Mouse (Mus musculus) limb, embryonic 14.5 days (tissue): ENCODE results near the gene Hnrnpk. TPM values are rescaled to one million over a fixed set of nuclear protein-coding genes. Genes with fewer than 3 reads are reported as not detected.

Experiments
- ATAC-seq: fragments of 200-750 bp; cut with Nextera tagmentation; 2 replicates; pipeline ENCODE4 v1.8.0; 2017; ENCODE audit warnings: low read depth, moderate number of reproducible peaks, moderate TSS enrichment; ENCODE audit not compliant: low FRiP score
- DNase-seq: peaks from one replicate; pipeline ENCODE4 v3.0.0-alpha.2; 2015; ENCODE audit warnings: low spot score
- H3K27ac ChIP-seq: fragments of 300-500 bp; sonication (generic); replicated peaks from 2 replicates; pipeline ENCODE4 v1.5.1; 2014; ENCODE audit warnings: low read depth, mild to moderate bottlenecking, low read length, moderate library complexity, mixed read lengths
- H3K27me3 ChIP-seq: fragments of 300-500 bp; sonication (generic); 2 replicates; pipeline ENCODE4 v1.6.1; 2014; ENCODE audit warnings: low read length, mixed read lengths; ENCODE audit not compliant: control insufficient read depth, insufficient read depth
- H3K36me3 ChIP-seq: fragments of 300-500 bp; sonication (generic); 2 replicates; pipeline ENCODE4 v1.6.1; 2014; ENCODE audit warnings: mild to moderate bottlenecking, low read length, moderate library complexity, mixed read lengths; ENCODE audit not compliant: control insufficient read depth, insufficient read depth
- H3K4me1 ChIP-seq: fragments of 300-500 bp; sonication (generic); 2 replicates; pipeline ENCODE4 v1.6.1; 2014; ENCODE audit warnings: antibody characterized with exemption, low read length, mixed read lengths; ENCODE audit not compliant: control insufficient read depth, insufficient read depth
- H3K4me2 ChIP-seq: fragments of 300-500 bp; sonication (generic); replicated peaks from 2 replicates; pipeline ENCODE4 v1.6.1; 2014; ENCODE audit warnings: low read depth, mild to moderate bottlenecking, low read length, moderate library complexity; ENCODE audit not compliant: severe bottlenecking
- H3K4me3 ChIP-seq: fragments of 300-500 bp; sonication (generic); replicated peaks from 2 replicates; pipeline ENCODE4 v1.5.1; 2014; ENCODE audit warnings: low read length
- H3K9ac ChIP-seq: fragments of 300-500 bp; sonication (generic); 2 replicates; pipeline ENCODE4 v1.6.1; 2014; ENCODE audit warnings: mild to moderate bottlenecking, low read depth, low read length, moderate library complexity; ENCODE audit not compliant: severe bottlenecking
- H3K9me3 ChIP-seq: fragments of 300-500 bp; sonication (generic); 2 replicates; pipeline ENCODE4 v1.6.1; 2016; ENCODE audit warnings: low read length; ENCODE audit not compliant: control insufficient read depth
- POLR2A ChIP-seq: fragments of 200-500 bp; IDR thresholded peaks from 2 replicates; pipeline ENCODE4 v1.8.0; 2012; ENCODE audit warnings: inconsistent platforms, mild to moderate bottlenecking, moderate library complexity, borderline replicate concordance; ENCODE audit not compliant: insufficient read depth, insufficient read length; ENCODE audit errors: extremely low read depth
- WGBS: fragments of 180-500 bp; shearing (Covaris S2); extraction: QIAGEN DNeasy Blood & Tissue Kit; methylation state at CpG from one replicate; pipeline ENCODE4 v1.1.7; 2014; 5-methylcytosine and 5-hydroxymethylcytosine counted together
- polyA plus RNA-seq, 2 experiments: library from polyadenylated mRNA; depleted of rRNA in 1 of 2; stranded (reverse) in 1 of 2; unstranded in 1 of 2; fragments of >200 nt; fragmentation: Nextera tagmentation in 1 of 2; extraction: Ambion mirVana in 1 of 2; gene quantifications; 2 replicates each; pipeline versions ENCODE4 v1.2.1 to v1.2.3; 2012 to 2014

Gene Hnrnpk
- polyA plus RNA-seq, 2 experiments = 883 to 1,312 TPM

DNA sequence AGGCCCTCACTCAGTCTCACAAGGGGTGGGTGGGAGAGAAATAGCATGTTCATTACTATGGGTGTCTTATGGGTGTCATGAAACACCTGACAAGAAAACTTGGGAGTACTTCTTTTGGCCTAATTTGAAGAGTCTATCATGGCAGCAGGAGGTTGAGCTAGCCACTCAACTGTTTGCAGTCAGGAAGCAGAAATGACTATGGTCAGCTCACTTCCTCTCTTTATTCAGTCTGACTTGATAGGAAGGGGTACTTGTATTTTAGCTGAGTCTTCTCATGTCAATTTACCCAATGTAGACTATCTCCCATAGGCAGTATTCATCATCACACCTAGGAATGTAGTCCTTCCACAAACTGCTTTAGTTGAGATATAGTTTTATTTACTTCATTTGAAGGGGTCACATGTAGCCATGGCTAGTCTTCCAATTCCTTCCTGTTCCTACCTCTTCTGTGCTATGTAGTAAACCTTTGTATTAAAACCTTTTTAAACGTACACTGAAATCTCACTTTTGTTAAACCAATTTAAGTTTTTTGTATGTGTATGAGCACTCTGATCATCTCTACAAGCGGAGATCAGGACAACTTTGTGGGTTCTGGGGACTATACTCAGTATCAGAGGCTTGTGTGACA is 13.7 kb downstream of the Hnrnpk start:
- H3K9ac ChIP-seq = no peak overlapping the region
- H3K27me3 ChIP-seq = no peaks in the 10 kb centered on the region
- TF ChIP-seq POLR2A = no peak
- no peak overlapping the region for H3K4me3 ChIP-seq
- H3K4me1 ChIP-seq = no peaks in the 10 kb centered on the region
- no peaks in the 10 kb centered on the region for H3K9me3 ChIP-seq
- peaks cover 42% of the 10 kb centered on the region for H3K36me3 ChIP-seq
- no peak overlapping the region for H3K27ac ChIP-seq
- ATAC-seq (no peak), DNase-seq (no peak)
- no peak overlapping the region for H3K4me2 ChIP-seq
- WGBS = 82% methylated on average over 2 of the region's 2 CpGs

DNA sequence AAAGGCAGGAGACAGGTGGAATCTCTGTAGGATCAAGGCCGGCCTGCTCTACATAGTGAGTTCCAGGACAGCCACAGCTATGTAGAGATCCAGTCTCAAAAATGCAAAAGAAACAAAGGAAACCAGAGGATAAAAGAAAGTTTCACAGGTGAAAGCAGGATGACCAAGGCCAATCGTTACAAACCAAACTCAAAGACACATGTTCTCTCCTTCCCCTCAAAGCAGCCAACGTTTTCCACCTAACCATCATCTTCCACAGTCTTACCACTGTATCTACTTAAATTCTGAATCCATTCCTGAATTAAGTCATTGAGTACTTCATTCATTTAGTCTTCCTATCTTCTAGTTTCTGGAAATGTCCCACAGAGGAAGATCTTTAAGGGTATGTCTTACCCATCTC is 14.8 kb downstream of the Hnrnpk start:
- Histone ChIP-seq H3K4me2 (no peak overlapping the region), H3K9me3 (no peaks in the 10 kb centered on the region), H3K36me3 (peaks cover 32% of the 10 kb centered on the region), H3K4me3 (no peak overlapping the region), H3K27ac (no peak overlapping the region), H3K4me1 (peaks cover 5% of the 10 kb centered on the region), H3K27me3 (no peaks in the 10 kb centered on the region), H3K9ac (no peak overlapping the region)
- no peak for ATAC-seq
- DNase-seq = no peak
- TF ChIP-seq POLR2A = no peak
- WGBS = 51% methylated on average over 3 of the region's 3 CpGs

DNA sequence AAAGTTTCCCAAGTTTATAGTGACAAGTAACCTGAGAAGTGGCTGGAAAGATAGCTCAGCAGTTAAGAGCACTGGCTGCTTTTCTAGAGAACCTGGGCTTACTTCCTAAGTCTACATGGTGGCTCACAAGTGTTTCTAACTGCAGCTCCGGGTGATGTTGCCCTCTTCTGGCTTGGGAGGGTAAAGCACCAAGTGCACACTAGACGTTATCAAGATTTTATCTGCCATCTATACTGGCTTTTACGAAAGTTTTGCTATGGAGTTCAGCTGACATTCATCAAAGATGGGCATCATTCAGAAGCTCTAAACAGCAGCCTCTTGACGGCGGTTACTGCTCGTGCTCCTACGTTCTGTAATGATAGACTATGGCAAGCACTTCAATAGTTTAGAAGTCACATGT is 15.2 kb downstream of the Hnrnpk start:
- peak; percentile 79 for DNase-seq
- peaks cover 29% of the 10 kb centered on the region for H3K36me3 ChIP-seq
- H3K4me3 ChIP-seq = no peak overlapping the region
- H3K4me1 ChIP-seq = peaks cover 5% of the 10 kb centered on the region
- TF ChIP-seq POLR2A = no peak
- H3K4me2 ChIP-seq = no peak overlapping the region
- no peak overlapping the region for H3K27ac ChIP-seq
- ATAC-seq = peak; percentile 60; the same call in 1 of the 2 replicates
- H3K27me3 ChIP-seq = no peaks in the 10 kb centered on the region
- 14% methylated on average over 7 of the region's 7 CpGs for WGBS
- no peaks in the 10 kb centered on the region for H3K9me3 ChIP-seq
- no peak overlapping the region for H3K9ac ChIP-seq

DNA sequence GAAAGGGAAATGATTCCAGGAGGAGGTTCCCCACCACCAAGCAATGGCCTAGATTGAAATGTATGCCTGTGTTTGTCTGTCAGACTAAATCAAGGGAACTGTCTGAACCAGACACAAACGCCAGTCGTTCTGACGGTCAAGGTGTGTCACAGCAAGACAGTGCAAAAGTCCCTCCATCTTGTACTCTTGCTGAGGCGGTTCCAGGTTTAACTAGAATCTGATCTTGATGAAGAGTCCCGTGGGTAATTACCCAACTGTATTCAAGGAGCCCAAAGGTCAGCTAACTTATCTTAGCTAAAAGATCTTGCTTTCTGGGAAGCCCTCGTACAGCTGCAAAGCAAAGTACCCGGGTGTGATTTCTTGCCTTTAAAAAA is 17.6 kb downstream of the Hnrnpk start:
- H3K9me3 ChIP-seq = peaks cover 10% of the 10 kb centered on the region
- H3K27ac ChIP-seq = no peak overlapping the region; the same call in 1 of the 2 replicates
- 82% methylated on average over 7 of the region's 7 CpGs for WGBS

GRCm38 (mm10) chr13:58384779-58385546 is 18.2 kb downstream of the Hnrnpk start, which contains the start of gene 2210016F16Rik:
TSS of gene 2210016F16Rik (minus strand) at chr13:58385225.
- Histone ChIP-seq H3K36me3 (peaks cover 28% of the 10 kb centered on the region), H3K4me1 (peaks cover 5% of the 10 kb centered on the region), H3K27me3 (no peaks in the 10 kb centered on the region), H3K4me3 (peak within 1 kb of the TSS; percentile 74), H3K27ac (peak within 1 kb of the TSS; percentile 53; the same call in 1 of the 2 replicates), H3K4me2 (peak within 1 kb of the TSS; percentile 88), H3K9ac (peak within 1 kb of the TSS; percentile 86), H3K9me3 (peaks cover 14% of the 10 kb centered on the region)
- DNase-seq (peak; percentile 48), ATAC-seq (peak; percentile 65)
- no peak for TF ChIP-seq POLR2A
- WGBS = 4% methylated on average over 69 of the region's 80 CpGs

More for the DNA sequence above, 17.6 kb downstream of the Hnrnpk start:
- Histone ChIP-seq H3K4me2 (peak overlapping the region; percentile 88), H3K36me3 (peaks cover 29% of the 10 kb centered on the region), H3K4me3 (peak overlapping the region; percentile 74), H3K9ac (peak overlapping the region; percentile 86), H3K4me1 (peaks cover 5% of the 10 kb centered on the region), H3K27me3 (no peaks in the 10 kb centered on the region)
- ATAC-seq (no peak), DNase-seq (no peak)
- no peak for TF ChIP-seq POLR2A
